Mouse (Mus musculus) heart, adult 2 months (tissue): ENCODE measurements at regions not wholly inside any gene's neighbourhood (a gene's known extent, or its start where the extent isn't known, plus 50 kb on each side); places are given as distances from the start of the nearest gene placed in this dataset.

Source experiments
- CTCF ChIP-seq: fragments of 200-600 bp; IDR thresholded peaks from 2 replicates; pipeline ENCODE4 v1.8.1; 2022; ENCODE audit warnings: antibody characterized with exemption, mild to moderate bottlenecking, moderate library complexity
- POLR2A ChIP-seq: fragments of 200-500 bp; IDR thresholded peaks from 2 replicates; pipeline ENCODE4 v1.6.1; 2011; ENCODE audit warnings: mild to moderate bottlenecking, low read depth, low read length, control low read depth; ENCODE audit not compliant: insufficient read depth

DNA sequence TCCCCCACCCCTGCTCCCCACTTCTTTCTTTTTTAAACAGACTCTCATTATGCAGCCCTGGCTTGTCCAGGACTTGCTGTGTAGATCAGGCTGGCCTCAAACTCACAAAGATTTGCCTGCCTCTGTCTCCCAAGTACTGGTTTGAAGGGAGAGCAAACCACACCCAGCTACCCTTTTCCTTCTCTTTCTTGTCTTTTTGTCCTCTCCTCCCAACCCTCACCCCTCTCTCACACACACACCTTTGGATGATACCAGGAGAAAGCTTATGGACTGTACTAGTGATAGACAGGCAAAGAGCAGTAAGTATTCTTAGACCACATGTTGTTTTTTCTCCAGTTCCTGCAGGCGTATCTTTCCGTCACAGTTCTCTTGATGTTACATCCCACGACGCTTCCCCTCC, 65.8 kb upstream of the Mkln1 start:
- no peak for TF ChIP-seq CTCF
- TF ChIP-seq POLR2A = no peak
